Mouse (Mus musculus): ENCODE measurements around the gene Cast. TPM values are rescaled to one million over a fixed set of nuclear protein-coding genes. Genes with fewer than 3 reads are reported as not detected.

The Cast gene
- total RNA-seq (2021) = 100 to 1,000 TPM; 100 to 114 TPM
- long read RNA-seq, experiment 1, full-length matches to known transcripts = 35 of 85 reads
- long read RNA-seq, experiment 1, partial matches to known transcripts = 5 of 85 reads
- long read RNA-seq, experiment 1, other reads (novel, unspliced or antisense) = 45 of 85 reads
- long read RNA-seq, experiment 2, full-length matches to known transcripts = 16 of 38 reads
- long read RNA-seq, experiment 2, partial matches to known transcripts = 4 of 38 reads
- long read RNA-seq, experiment 2, other reads (novel, unspliced or antisense) = 18 of 38 reads

DNA sequence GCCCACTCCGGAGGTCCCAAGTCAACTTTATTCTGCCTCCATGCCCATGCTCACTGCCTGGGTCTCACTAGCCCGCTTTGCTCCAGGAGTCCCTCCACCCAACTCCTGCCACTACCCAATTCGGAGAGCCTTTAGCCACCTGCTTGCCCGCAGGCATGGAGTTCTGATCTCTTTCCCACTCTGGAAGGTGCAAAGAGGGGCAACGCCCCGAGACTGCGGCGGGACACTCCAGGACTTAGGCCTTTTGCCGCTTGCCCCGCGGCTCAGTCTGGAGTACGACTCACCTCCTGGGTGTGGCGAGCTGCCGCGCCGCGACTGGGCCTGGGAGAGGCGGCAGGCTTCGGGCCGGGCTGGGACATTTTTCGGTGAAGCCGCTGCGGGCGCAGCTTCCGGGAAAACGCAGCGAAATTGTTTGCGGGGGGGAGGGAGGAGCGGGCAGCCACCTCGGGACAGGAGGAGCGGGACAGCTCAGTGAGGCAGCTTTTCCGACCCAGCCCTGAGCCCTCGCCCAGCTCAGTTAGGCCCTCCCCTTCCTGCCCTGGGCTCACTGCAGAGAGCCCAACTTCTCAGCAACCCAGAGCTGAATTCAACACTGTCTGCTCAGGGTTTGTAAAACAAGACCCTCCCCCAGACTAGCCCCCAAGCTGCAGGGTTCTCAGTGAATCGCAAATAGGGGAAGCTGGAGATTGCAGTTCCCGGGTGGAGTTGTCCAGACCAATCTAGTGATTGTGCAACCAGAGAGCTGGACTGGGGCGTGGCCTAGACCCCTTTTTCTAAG, at the start of gene Cast:
TSS of gene Cast (minus strand) at position 659 of the 778 bp plus-strand sequence.
- DNase-seq = peak; percentile 77 to 85

DNA sequence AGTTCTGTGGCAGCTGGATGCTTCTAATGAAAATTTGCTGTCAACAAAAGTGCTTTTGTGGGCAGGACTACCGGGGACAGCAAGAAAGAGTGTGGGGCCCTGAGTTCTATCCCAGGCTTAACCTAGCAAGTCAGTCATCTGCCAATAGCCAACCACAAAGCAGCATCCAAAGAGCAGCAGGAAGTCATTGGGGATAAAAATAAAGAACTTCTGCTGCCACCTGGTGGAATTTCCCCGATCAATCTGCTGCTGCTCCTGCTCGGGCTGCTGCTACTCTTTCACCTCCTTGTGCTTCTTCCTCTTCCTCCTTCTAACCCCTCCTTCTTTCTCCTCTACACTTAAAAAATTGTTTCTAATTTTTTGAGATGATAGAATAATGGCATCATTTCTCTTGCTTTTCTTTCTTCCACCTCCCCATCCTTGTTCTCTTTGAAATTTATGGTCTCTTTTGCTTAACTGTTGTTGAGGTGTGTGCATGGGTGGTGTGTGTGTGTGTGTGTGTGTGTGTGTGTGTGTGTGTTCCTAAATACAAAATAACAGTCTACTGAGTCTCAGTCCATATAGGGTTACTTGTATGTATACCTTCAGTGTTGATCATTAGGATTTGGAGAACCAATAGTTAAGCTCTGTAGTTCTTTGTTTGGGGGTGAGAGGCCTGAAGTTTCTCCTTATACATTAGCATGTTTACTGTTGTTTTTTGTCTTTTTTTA, 45.9 kb upstream of the Cast start:
- DNase-seq = peak; percentile 78 to 82

DNA sequence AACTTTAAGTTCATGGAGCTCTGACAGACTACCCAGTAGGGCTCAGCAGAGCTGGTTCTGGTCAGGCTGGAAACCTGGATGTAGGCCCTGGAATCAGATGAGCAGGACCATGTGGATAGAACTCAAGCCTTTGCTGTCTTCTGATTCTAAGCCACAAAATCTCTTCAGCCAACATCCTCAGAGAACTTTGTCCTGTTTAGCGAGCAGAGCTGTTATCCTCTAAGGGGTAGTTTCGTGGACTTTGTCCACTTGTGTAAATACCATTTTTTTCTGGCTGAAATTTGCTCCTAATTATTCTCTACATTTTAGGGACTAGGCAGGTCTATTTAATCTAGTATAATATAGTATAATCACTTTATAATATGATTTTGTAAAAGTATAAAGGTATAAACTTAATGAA, 42.2 kb upstream of the Cast start:
- no peak for DNase-seq

DNA sequence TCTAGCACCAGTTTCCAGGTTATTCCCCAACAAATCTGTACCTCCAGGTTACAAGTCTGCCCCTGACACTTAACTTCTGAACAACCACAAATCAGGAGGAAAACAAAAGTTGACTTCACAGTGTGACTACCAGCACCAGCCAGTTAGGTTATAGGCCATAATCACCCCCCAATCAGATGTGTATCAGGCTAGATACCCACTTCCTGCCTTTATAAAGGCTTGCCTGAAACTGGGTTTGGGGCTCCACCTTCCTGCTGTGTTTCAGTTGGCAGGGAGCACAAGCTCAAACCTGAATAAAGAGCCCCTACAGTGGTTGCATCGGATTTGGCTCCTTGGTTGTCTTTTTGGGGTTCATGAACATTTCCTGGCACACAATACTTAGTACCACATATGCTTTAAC, 37.3 kb upstream of the Cast start:
- no peak for DNase-seq

DNA sequence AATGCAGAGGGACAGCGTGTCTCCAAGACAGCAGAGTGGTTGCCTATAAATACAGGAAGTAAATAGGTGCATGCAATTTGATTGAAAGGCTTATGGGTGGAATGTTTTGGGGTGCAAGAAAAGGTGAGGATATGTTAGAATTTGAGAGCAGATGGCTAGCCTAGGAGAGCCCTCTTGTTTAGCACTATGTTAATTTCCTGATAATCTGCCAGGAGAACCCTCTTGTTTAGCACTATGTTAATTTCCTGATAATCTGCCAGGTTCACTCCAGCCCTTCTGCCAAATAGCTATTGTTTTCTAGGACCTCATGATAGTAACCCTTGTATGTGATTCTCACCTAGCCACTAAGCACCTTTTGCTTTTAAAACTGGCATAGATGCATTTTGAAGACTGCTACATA, 25.9 kb upstream of the Cast start:
- DNase-seq = no peak

DNA sequence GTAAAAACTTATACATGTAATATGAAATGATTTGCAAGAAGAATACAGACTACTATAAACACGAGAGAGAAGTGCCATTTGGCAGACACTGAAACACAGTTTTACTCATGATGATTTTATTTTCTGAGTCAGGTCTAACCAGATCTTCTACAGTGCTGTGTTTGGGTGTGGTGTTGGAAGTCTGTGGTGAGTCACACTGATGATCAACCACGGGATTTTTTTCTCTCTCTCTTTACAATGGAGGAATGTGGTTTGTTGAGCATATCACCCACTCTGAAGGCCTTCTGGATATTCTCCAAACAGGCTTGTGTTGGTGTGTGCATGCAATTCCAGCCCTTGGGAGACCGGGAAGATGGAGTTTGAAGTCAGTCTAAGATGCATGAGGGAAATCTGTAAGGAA, 13.5 kb upstream of the Cast start:
- DNase-seq = no peak

DNA sequence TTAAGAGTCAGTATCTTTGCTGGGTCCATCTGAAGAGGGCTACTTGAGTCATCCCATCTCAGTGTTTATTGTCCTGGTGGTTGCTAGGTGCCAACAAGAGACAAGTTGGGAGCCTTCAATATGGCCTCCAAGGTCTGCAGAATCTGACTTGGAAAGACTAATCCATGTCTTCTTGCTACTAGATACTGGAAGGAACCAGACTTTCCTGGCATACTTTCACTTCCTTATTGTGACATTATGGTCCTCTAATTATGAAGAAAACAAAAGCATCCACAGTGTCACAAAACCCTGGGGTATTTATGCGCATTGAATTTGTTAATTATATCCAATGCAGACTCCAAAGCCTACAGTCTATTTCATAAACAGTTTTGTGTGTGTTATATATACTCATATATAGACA, 7.1 kb upstream of the Cast start:
- no peak for DNase-seq

DNA sequence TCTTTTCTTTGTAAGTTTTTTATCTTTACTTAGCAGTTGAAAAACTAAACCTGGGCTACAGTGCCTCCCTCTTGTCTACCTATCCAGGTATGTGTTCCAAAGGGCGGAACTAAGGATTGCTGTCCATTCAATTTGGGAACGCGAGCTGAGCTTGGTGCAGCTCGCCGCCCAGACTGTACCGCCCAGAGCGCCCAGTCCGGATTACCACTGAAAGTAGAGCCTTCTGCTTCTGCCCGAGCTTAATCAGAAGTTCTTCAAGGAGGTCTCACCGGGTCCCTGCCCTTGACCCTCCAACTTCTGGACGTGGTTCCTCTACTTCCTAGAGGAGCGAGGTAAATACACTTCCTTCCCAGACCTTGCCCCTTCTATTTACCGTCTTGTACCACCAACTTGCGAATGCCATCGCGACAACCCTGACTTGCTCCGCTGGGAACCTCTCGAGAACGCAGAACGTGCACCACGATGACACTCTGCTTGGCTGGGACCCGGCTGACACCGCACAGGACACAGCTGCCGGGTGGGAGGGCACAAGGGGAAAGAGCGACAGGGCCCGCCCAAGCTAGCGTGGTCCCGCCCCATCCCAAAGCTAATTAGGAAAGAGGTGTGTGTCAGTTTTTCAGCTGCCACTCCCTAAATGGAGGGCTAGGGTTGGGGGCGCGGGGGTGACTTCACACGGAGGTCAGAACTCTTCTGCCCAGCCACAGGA, 1.0 kb downstream of the Cast start:
- DNase-seq = peak; percentile 91 to 93

DNA sequence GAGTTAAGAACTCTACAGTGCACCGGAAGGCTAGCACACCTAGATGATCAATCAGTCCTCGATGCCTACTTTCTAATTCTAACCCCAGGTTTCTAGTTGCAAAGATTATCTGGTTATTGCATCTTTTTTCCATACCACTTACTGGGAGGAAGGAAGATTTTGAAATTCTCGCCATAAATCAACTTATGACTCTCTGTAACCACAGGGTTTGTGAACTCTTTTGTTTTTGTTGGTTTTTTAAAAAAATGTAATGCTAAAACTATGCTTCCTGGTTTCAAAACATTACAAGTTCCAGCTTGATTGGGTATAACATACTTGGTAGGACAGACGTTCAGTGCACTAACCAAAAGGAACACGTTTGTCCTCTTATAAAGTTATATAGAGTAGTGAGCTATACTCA, 1.7 kb downstream of the Cast start:
- no peak for DNase-seq

DNA sequence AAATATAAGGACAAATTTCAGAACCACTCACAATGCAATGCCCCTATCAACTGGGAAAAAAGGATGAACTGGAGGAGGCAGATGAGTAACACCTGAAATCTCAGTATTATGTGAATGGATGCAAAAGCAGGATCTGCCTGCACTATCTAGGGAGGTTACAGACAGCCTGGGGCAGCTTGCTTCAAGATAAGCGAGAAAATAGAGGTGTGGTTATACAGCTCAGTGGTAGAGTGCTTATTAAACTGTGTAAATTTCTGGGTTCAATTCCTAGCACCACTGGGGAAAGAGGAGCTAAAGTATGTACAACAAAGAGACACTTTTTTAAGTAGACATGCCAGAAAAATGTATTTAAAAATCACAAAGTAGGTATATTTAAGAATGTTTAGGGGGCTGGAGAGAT, 14.2 kb downstream of the Cast start:
- DNase-seq = no peak

DNA sequence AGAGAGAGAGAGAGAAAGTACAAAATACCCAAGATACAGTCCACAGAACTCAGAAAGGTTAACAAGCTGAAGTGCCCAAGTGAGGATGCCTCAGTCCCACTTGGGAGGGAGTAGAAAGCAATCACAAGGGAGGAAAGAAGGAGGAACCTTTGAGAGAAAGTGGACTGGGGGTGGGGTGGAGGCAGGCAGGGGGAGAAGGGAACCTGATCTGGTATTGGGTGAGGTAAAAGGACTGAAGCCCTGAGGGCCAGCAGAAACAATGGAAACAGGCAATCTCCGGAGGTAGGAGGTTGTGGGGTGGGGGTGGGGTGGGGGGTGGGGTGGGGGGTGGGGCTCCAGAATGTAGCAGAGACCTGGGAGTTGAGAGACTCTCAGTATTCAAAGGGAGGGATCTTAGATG, 20.9 kb downstream of the Cast start:
- DNase-seq = no peak

DNA sequence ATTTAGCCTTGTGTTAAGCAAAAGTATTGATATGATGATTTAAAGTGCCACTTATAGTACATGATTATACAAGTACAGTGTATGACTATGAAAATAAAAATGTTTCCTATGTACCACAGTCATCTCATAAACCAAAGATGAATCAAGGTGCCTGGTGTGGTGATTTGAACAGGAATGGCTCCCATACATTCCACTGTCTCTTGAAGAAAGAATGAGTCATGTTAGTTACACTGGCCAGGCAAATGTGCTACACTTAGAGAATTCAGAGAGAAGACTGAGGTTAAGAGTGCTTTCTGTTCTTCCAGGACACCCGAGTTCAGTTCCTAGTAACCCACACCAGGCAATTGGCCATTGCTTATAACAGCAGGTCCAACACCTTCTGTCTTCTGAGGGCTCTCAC, 36.5 kb downstream of the Cast start:
- DNase-seq = no peak

DNA sequence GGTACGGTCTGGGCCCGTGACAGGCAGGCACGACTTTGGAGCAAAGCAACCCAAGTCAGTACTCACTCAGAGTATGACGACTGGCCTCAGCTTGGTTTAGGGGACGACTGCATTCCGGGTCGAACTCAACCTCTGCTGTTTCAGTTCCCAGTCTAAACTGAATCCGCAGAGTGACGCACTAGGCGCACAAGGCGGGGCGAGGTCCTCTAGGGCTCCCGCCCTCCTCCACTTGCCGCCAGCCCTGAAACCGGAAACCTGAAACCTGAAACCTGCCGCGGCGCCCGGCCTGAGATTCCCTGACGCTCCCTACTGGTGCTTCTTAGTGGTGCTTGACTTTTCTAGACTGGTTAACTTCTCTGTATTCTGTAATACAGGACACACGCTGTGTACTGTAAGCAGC, 38.1 kb downstream of the Cast start:
- peak; percentile 92 to 94 for DNase-seq

DNA sequence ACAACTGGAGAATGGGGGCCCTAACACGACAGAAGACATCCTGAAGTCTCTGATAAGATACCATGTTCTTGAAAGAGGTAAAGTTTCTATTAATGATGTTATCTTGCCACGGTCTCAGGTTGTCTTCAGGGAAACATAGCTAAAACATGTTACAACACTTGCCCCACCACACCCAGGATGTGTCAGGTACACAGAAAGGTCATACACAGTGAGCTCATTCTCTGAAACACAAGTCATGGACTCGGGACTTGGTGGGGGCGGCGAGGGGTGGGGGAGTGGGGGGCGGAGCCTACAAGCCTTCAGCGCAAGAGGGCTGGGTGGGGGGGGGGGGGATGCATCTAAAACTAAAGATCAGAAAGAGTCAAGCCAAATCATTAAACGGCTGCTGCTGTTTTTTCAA, 38.7 kb downstream of the Cast start:
- DNase-seq = peak; percentile 7 to 21

DNA sequence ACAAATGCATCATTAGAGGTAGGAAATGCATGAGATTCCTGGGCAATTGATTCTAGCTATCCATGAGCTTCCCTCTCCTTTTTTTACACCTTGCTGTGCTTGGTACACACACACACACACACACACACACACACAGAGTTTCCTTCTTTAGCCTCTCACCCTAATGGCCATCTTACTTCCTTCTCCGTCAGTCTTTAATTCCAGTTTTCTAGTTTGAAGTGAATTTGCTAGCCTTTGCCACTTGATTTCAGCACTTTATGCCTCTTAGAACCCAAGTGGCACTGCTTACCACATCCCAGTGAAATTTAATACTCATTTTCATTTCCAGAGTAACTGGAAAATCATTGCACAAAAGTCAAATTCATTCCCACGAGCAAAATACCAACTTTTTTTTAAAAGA, 41.4 kb downstream of the Cast start:
- no peak for DNase-seq

DNA sequence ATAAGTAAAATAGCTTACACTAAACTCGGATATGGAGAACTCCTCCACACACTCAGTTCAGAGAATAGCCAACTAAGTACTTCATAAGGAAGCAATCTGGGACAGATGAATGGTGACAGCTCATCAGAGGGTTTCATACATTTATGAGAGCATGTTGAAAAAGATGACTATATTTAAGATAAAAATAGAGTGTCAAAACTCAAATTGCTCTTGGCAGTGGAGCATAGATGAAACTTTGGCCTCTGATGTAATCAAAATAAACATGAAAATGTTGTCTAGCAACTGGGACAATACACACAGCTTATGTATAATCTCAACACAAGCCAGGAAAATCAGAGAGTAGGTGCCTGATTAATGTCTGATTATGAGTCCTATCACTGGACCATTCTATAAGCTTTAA, 45.9 kb downstream of the Cast start:
- DNase-seq = no peak

DNA sequence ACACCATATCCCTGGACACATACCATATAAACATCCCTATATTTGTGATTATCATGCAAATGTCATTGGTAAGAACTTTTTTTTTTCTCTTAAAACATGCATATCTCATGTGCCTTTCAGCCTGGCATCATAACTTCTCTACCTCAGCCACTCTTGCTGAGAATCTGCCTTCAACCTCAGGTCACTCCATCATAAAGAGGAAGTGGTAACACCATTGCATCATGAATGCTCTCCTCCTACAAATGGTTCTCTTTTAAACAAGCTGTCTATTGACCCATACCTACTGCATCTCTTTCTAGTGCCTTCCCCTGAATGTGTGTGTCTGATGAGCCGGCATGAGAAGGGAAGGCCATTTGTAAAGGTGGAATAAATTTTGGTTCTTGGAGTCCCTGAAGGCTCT, 49.5 kb downstream of the Cast start:
- no peak for DNase-seq

DNA sequence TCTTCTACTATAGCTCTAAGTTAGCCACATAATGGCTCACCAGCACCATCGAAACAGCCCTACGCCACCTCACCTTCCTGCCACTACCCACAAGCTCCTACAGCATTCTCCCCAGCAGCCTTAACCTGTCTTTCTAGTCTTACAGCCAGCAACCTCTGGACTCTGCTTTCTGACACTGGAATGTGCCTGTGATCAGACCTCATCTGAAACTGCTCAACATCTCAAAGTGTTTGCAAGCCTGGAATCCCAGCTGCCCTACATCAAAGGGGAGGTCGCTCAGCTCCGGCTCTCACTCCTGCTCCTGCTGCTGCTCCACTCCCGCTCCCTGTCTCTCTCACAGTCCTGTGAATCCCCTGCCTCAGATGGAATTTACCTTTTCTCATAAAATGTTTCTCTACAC, 65.4 kb downstream of the Cast start:
- no peak for DNase-seq

DNA sequence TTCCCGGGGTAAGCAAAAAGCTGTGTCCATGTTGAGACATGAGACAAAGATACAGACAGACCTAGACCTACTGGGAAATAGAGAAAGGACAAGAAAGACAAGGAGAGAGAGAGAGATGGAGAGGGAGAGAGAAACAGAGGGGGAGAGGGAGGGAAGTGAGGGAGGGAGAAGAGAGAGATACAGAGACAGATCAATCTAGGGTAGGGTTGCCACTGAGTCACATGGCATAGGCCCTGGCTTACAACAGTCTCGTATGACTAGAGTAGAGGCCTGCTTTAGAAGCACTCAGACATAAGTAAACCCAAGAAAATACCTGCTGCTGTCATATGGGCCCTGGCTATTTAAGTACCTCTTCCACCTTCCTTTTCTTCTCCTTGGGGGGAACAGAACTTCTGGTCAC, 72.2 kb downstream of the Cast start:
- no peak for DNase-seq

DNA sequence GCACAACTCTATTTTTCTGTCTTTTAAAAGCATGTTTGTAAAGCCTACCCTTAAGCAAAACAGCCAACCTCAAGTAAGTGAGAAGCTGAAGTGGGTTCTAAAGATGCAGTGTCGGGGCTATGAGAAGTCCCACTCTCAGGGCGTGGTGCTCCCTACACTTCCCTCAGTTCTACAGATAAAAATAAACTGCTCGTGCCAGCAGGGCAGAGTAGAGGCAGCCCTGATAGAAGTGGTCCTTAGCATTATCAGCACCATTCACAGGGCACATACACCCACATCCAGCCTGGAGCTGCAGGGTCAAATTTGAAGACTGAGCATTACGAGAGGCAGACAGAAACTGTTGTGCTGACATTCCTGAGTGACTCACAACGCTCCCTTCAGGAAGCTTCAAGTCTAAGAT, 72.8 kb downstream of the Cast start:
- DNase-seq = no peak

DNA sequence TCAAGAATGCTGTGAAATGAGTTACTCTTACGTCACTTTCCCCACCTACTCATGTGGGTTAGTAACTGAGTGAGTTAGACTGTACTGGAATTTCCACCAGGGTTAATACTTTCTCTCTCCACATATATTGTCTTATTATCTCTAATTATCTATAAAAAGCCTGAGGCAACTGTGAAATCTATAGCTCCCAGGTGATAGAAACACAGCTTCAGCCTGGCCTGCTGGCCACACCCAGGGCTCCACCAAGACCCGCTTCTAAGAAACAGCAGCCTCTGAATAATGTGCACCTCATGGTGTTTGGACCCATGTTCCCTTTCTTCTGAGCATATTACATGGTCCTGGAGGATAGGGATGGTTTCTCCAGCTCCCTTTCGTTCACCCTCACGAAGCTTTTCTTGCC, 74.9 kb downstream of the Cast start:
- DNase-seq = no peak

DNA sequence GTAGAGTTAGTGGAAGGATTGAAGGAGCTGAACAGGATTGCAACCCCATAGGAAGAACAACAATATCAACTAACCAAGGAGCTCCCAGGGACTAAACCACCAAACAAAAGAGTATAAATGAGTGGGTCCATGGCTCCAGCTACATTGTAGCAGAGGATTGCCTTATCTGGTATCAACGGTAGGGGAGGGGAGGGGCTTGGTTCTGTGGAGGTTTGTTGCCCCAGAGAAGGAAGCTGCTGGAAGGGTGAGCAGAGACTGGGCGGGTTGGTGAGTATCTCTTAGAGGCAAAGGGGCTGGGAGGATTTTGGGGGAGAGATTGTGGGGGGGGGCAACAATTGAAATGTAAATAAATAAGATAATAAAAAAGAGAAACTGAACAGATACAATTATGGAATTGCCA, 89.6 kb downstream of the Cast start:
- no peak for DNase-seq

DNA sequence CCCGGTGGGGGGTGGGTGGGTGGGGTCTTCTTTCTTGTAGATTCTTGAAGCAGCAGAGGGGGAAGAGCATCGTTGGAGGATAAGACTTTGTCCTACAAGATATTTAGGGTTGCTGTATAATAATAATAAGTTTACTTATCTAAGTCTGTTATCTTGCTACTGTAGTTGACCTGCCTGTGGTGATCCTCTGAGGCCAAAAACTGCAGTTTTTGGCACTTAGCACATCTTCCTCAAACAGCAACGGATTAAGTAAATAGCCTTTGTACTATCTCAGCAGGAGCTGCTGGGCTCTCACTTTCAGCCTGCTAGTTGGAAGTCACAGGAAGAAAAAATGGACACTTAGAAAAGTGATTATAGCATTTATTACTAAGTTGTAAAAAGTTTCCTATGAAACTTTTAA, 112.4 kb downstream of the Cast start:
- no peak for DNase-seq

All from heart, adult 18-20 months (tissue).